Mouse (Mus musculus) intestine, postnatal 0 days (tissue): ENCODE measurements at regions not wholly inside any gene's neighbourhood (a gene's known extent, or its start where the extent isn't known, plus 50 kb on each side); places are given as distances from the start of the nearest gene placed in this dataset.

Source experiments
- ATAC-seq: fragments of 200-750 bp; cut with Nextera tagmentation; 2 replicates; pipeline ENCODE4 v1.8.0; 2017; ENCODE audit warnings: mild to moderate bottlenecking, moderate TSS enrichment, moderate library complexity
- H3K27ac ChIP-seq: fragments of 300-500 bp; sonication (generic); 2 replicates; pipeline ENCODE4 v1.5.1; 2014; ENCODE audit warnings: mild to moderate bottlenecking, low read depth, low read length, moderate library complexity
- H3K27me3 ChIP-seq: fragments of 300-500 bp; sonication (generic); replicated peaks from 2 replicates; pipeline ENCODE4 v1.6.1; 2014; ENCODE audit warnings: low read length, mixed read lengths; ENCODE audit not compliant: control insufficient read depth, insufficient read depth
- H3K36me3 ChIP-seq: fragments of 300-500 bp; sonication (generic); 2 replicates; pipeline ENCODE4 v1.6.1; 2014; ENCODE audit warnings: mild to moderate bottlenecking, moderate library complexity; ENCODE audit not compliant: control insufficient read depth, insufficient read depth
- H3K4me1 ChIP-seq: fragments of 300-500 bp; sonication (generic); replicated peaks from 2 replicates; pipeline ENCODE4 v1.6.1; 2014; ENCODE audit warnings: antibody characterized with exemption, low read length, mixed read lengths; ENCODE audit not compliant: control insufficient read depth, insufficient read depth
- H3K4me2 ChIP-seq: fragments of 300-500 bp; sonication (generic); replicated peaks from 2 replicates; pipeline ENCODE4 v1.6.1; 2014; ENCODE audit warnings: low read depth, mild to moderate bottlenecking, moderate library complexity
- H3K4me3 ChIP-seq: fragments of 300-500 bp; sonication (generic); 2 replicates; pipeline ENCODE4 v1.5.1; 2014; ENCODE audit warnings: low read depth, low read length
- H3K9ac ChIP-seq: fragments of 300-500 bp; sonication (generic); 2 replicates; pipeline ENCODE4 v1.6.1; 2014; ENCODE audit warnings: mild to moderate bottlenecking, low read depth, low read length
- H3K9me3 ChIP-seq: fragments of 300-500 bp; sonication (generic); 2 replicates; pipeline ENCODE4 v1.6.1; 2016; ENCODE audit warnings: mixed run types; ENCODE audit not compliant: control insufficient read depth
- CTCF ChIP-seq: sonication (generic); IDR thresholded peaks from 2 replicates; pipeline ENCODE4 v1.5.1; 2016; ENCODE audit warnings: low read depth, mild to moderate bottlenecking, control low read depth, antibody characterized with exemption, moderate library complexity
- WGBS: fragments of 180-500 bp; shearing (Covaris S2); extraction: QIAGEN DNeasy Blood & Tissue Kit; methylation state at CpG from one replicate; pipeline ENCODE4 v1.1.7; 2014; 5-methylcytosine and 5-hydroxymethylcytosine counted together

DNA sequence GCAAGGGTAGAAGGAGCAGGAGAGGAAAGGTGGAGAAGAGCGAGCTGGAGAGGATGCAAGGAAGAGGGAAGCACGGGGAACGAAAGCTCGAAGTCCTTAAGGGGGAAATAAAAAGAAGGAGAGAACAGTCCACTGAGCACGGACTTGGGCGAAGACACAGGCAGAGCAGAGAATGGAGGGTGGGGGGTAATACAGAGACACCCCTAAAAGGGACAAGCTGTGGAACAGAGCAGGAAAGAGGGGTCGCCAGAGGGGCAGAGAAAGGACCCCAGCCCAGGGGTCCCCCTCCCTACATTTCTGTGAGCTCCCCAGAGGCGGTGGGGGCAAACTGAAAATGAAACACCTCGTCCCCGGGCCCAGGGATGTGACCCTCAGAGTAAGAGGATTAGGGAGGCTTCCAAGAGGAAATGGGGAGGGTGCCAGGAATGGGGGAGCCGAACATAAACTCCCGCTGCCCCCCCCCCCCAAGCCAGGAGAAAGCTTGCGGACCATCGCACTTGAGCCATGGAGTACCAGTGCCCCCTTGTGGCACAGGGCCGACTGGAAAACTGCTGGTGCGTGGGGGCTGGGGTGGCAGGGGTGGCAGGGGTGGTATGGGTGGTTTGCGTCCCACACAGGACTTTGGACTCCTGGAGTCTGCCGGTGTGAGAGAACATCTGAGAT is 103.5 kb upstream of the Pja1 start:
- no peak overlapping the region for H3K9ac ChIP-seq

DNA sequence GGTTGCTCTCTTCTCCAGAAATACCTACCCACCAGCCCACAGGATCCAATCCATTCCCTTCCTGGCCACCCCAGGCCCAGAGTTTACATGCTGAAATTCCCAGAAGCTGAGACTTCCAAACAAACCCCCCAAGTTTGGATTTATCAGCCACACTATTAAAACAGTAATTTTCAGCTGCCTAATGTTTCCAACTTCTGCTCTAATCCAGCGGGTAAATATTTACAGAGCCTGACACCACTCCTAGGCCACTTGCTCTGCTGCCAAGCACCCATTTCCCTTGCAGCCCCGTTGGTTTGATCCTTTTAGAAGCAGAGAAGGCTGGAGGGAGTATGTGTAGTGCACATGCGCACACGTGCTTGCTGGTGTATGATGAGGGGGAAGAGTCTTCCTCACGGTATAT is 99.1 kb upstream of the Pja1 start:
- Histone ChIP-seq H3K9ac (no peak overlapping the region), H3K4me3 (no peak overlapping the region), H3K27ac (no peak overlapping the region), H3K27me3 (peaks cover 4% of the 10 kb centered on the region; the same call in 1 of the 2 replicates), H3K36me3 (no peaks in the 10 kb centered on the region), H3K4me1 (no peaks in the 10 kb centered on the region), H3K4me2 (no peak overlapping the region), H3K9me3 (no peaks in the 10 kb centered on the region)
- WGBS = 49% methylated on average over 5 of the region's 5 CpGs
- no peak for ATAC-seq
- TF ChIP-seq CTCF = no peak

More for the DNA sequence above, 103.5 kb upstream of the Pja1 start:
- Histone ChIP-seq H3K4me1 (no peaks in the 10 kb centered on the region), H3K27ac (no peak overlapping the region), H3K4me3 (peak overlapping the region; percentile 32; the same call in 1 of the 2 replicates), H3K27me3 (peaks cover 4% of the 10 kb centered on the region; the same call in 1 of the 2 replicates), H3K36me3 (no peaks in the 10 kb centered on the region), H3K9me3 (no peaks in the 10 kb centered on the region), H3K4me2 (peak overlapping the region; percentile 59)
- 0 out of 2 replicates have a peak, but pooled peaks have one; percentile 19 for ATAC-seq
- TF ChIP-seq CTCF = peak; percentile 86
- WGBS = 29% methylated on average over 14 of the region's 18 CpGs

- Histone ChIP-seq H3K27ac (no peak overlapping the region), H3K9ac (no peak overlapping the region), H3K36me3 (no peaks in the 10 kb centered on the region), H3K4me1 (no peaks in the 10 kb centered on the region), H3K27me3 (no peaks in the 10 kb centered on the region; the same call in 1 of the 2 replicates), H3K4me3 (no peak overlapping the region), H3K4me2 (0 out of 2 replicates have a peak overlapping the region, but pooled peaks have one; percentile 13), H3K9me3 (no peaks in the 10 kb centered on the region)
- no peak for ATAC-seq
- WGBS = 32% methylated on average over 10 of the region's 10 CpGs
- no peak for TF ChIP-seq CTCF
These were observed 97.2 kb upstream of the Pja1 start for GRCm38 (mm10) chrX:99568244-99568643.

- ATAC-seq = peak; percentile 19; the same call in 1 of the 2 replicates
- no peaks in the 10 kb centered on the region; the same call in 1 of the 2 replicates for H3K27me3 ChIP-seq
- 0 out of 2 replicates have a peak overlapping the region, but pooled peaks have one; percentile 13 for H3K4me2 ChIP-seq
- WGBS = 31% methylated on average over 25 of the region's 28 CpGs
- H3K36me3 ChIP-seq = no peaks in the 10 kb centered on the region
- no peaks in the 10 kb centered on the region for H3K9me3 ChIP-seq
- no peak for TF ChIP-seq CTCF
- no peak overlapping the region for H3K27ac ChIP-seq
- no peak overlapping the region for H3K9ac ChIP-seq
- H3K4me3 ChIP-seq = no peak overlapping the region
- H3K4me1 ChIP-seq = no peaks in the 10 kb centered on the region
These were observed 96.5 kb upstream of the Pja1 start for GRCm38 (mm10) chrX:99567367-99568164.

DNA sequence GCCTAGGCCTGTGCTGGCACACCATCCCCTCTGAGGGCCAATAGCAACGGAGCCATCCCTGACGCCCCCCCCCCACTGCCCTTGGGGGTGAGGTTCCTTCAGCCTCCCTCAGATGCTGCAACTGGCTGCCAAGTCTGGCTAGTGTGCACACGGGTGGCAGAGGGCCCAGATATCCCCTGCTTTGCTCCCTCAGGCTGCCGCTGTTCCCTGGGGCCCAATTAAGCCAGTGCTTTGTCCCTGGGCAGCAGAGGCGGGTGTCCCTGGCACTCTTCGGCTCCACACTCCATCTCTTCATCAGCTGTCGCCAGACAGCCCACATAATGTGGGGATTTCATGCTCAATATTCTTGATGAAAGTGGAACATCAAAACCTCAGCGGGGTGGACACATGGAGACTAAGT is 90.9 kb upstream of the Pja1 start:
- Histone ChIP-seq H3K9ac (no peak overlapping the region), H3K4me2 (no peak overlapping the region), H3K9me3 (no peaks in the 10 kb centered on the region), H3K36me3 (no peaks in the 10 kb centered on the region), H3K27me3 (0 out of 2 replicates have a peak, but pooled peaks cover 3% of the 10 kb centered on the region), H3K27ac (no peak overlapping the region), H3K4me3 (no peak overlapping the region), H3K4me1 (no peaks in the 10 kb centered on the region)
- ATAC-seq = no peak
- TF ChIP-seq CTCF = no peak
- WGBS = 72% methylated on average over 8 of the region's 8 CpGs

GRCm38 (mm10) chrX:99560699-99561098 is 89.6 kb upstream of the Pja1 start:
- H3K4me3 ChIP-seq = no peak overlapping the region
- H3K36me3 ChIP-seq = no peaks in the 10 kb centered on the region
- no peak for TF ChIP-seq CTCF
- no peak for ATAC-seq
- 71% methylated on average over 2 of the region's 2 CpGs for WGBS
- H3K4me1 ChIP-seq = no peaks in the 10 kb centered on the region
- H3K27ac ChIP-seq = no peak overlapping the region
- H3K4me2 ChIP-seq = no peak overlapping the region
- H3K9me3 ChIP-seq = no peaks in the 10 kb centered on the region
- no peak overlapping the region for H3K9ac ChIP-seq
- H3K27me3 ChIP-seq = 0 out of 2 replicates have a peak, but pooled peaks cover 3% of the 10 kb centered on the region
